Mouse (Mus musculus) CH12.LX (cell line): ENCODE results near the gene Uggt1. TPM values are rescaled to one million over a fixed set of nuclear protein-coding genes. Genes with fewer than 3 reads are reported as not detected.

Experiments used
- DNase-seq: peaks from one replicate; pipeline ENCODE4 v3.0.0-alpha.2; 2013; ENCODE audit errors: extremely low read depth
- H3K27ac ChIP-seq: 2 replicates; pipeline ENCODE4 v1.5.1; 2012; ENCODE audit warnings: low read depth, mild to moderate bottlenecking, control low read depth, moderate library complexity; ENCODE audit not compliant: insufficient read depth
- H3K27me3 ChIP-seq: replicated peaks from 2 replicates; pipeline ENCODE3; 2012; ENCODE audit warnings: inconsistent platforms
- H3K36me3 ChIP-seq, 2 experiments: replicated peaks in 1 of 2; 2 replicates each; pipeline versions ENCODE3 to v1.6.1; 2012; ENCODE audit warnings: inconsistent platforms in 1 of 2, low read length in 1 of 2, mild to moderate bottlenecking in 1 of 2, mixed read lengths in 1 of 2, moderate library complexity in 1 of 2; ENCODE audit not compliant: control insufficient read depth in 1 of 2, insufficient read depth in 1 of 2
- H3K4me1 ChIP-seq, 2 experiments: 2 replicates each; pipeline ENCODE4 v1.6.1; 2012; ENCODE audit warnings: inconsistent platforms in 1 of 2, moderate library complexity in 1 of 2; ENCODE audit not compliant: insufficient read depth in 2 of 2, control insufficient read depth in 1 of 2
- H3K4me2 ChIP-seq: 2 replicates; pipeline ENCODE4 v1.6.1; 2012; ENCODE audit warnings: low read depth, mild to moderate bottlenecking, control low read depth; ENCODE audit not compliant: poor library complexity, insufficient read depth, severe bottlenecking
- H3K4me3 ChIP-seq, 3 experiments: fragments of 150-350 bp in 1 of 3; sonication (generic) in 1 of 3; replicated peaks in 1 of 3; 2 replicates each; pipeline versions ENCODE3 to v1.5.1; 2011 to 2012; ENCODE audit warnings: low read depth in 2 of 3, low read length in 2 of 3, mild to moderate bottlenecking in 2 of 3, moderate library complexity in 2 of 3, control low read depth in 1 of 3, improper control_type of control experiment in 1 of 3, inconsistent platforms in 1 of 3, mixed read lengths in 1 of 3; ENCODE audit not compliant: poor library complexity in 1 of 3
- H3K79me2 ChIP-seq: replicated peaks from 2 replicates; pipeline ENCODE4 v1.6.1; 2012; ENCODE audit warnings: mild to moderate bottlenecking, moderate library complexity; ENCODE audit not compliant: control insufficient read depth, poor library complexity, insufficient read depth, severe bottlenecking; ENCODE audit errors: extremely low read depth
- H3K9ac ChIP-seq: 2 replicates; pipeline ENCODE4 v1.6.1; 2012; ENCODE audit warnings: low read depth, mild to moderate bottlenecking, control low read depth, moderate library complexity; ENCODE audit not compliant: insufficient read depth
- H3K9me3 ChIP-seq: replicated peaks from 2 replicates; pipeline ENCODE3; 2012; ENCODE audit warnings: low read length, inconsistent platforms, mixed read lengths
- BHLHE40 ChIP-seq: IDR thresholded peaks from 2 replicates; pipeline ENCODE4 v1.6.1; 2011; ENCODE audit warnings: mild to moderate bottlenecking, low read depth, low read length, improper control_type of control experiment
- CHD1 ChIP-seq: IDR thresholded peaks from 2 replicates; pipeline ENCODE4 v1.6.1; 2012; ENCODE audit warnings: low read depth, low read length, improper control_type of control experiment, inconsistent platforms
- E2F4 ChIP-seq: IDR thresholded peaks from 2 replicates; pipeline ENCODE4 v1.6.1; 2011; ENCODE audit warnings: low read depth, low read length, improper control_type of control experiment; ENCODE audit not compliant: insufficient replicate concordance
- GABPA ChIP-seq: IDR thresholded peaks from 2 replicates; pipeline ENCODE4 v1.6.1; 2012; ENCODE audit warnings: low read depth, low read length, improper control_type of control experiment, inconsistent platforms; ENCODE audit not compliant: insufficient replicate concordance
- KAT2A ChIP-seq: IDR thresholded peaks from 2 replicates; pipeline ENCODE4 v1.6.1; 2012; ENCODE audit warnings: low read length, improper control_type of control experiment, inconsistent platforms; ENCODE audit not compliant: insufficient replicate concordance
- MAZ ChIP-seq: IDR thresholded peaks from 2 replicates; pipeline ENCODE4 v1.6.1; 2012; ENCODE audit warnings: low read depth, mild to moderate bottlenecking, inconsistent platforms, low read length, improper control_type of control experiment, moderate library complexity
- MEF2A ChIP-seq: IDR thresholded peaks from 2 replicates; pipeline ENCODE4 v1.6.1; 2014; ENCODE audit warnings: low read depth, mild to moderate bottlenecking, inconsistent platforms, low read length, improper control_type of control experiment, borderline replicate concordance
- PAX5 ChIP-seq: IDR thresholded peaks from 2 replicates; pipeline ENCODE4 v1.6.1; 2012; ENCODE audit warnings: low read length, inconsistent platforms, mixed read lengths
- SIN3A ChIP-seq: IDR thresholded peaks from 2 replicates; pipeline ENCODE4 v1.6.1; 2012; ENCODE audit warnings: low read length, improper control_type of control experiment, inconsistent platforms
- SMC3 ChIP-seq: IDR thresholded peaks from 2 replicates; pipeline ENCODE4 v1.6.1; 2011; ENCODE audit warnings: low read depth, low read length, improper control_type of control experiment
- TCF12 ChIP-seq: IDR thresholded peaks from 2 replicates; pipeline ENCODE4 v1.6.1; 2014; ENCODE audit warnings: low read depth, mild to moderate bottlenecking, inconsistent platforms, low read length, improper control_type of control experiment
- UBTF ChIP-seq: IDR thresholded peaks from 2 replicates; pipeline ENCODE4 v1.6.1; 2012; ENCODE audit warnings: low read depth, mild to moderate bottlenecking, inconsistent platforms, low read length, improper control_type of control experiment, moderate library complexity
- USF1 ChIP-seq: IDR thresholded peaks from 2 replicates; pipeline ENCODE4 v1.6.1; 2014; ENCODE audit warnings: low read depth, mild to moderate bottlenecking, inconsistent platforms, low read length, improper control_type of control experiment
- ZC3H11A ChIP-seq: IDR thresholded peaks from 2 replicates; pipeline ENCODE4 v1.6.1; 2012; ENCODE audit warnings: low read depth, mild to moderate bottlenecking, inconsistent platforms, low read length, improper control_type of control experiment
- ZKSCAN1 ChIP-seq: IDR thresholded peaks from 2 replicates; pipeline ENCODE4 v1.6.1; 2012; ENCODE audit warnings: low read depth, inconsistent platforms, low read length, improper control_type of control experiment, borderline replicate concordance
- ZMIZ1 ChIP-seq: IDR thresholded peaks from 2 replicates; pipeline ENCODE4 v1.6.1; 2012; ENCODE audit warnings: low read depth, mild to moderate bottlenecking, inconsistent platforms, low read length, improper control_type of control experiment
- dilution Hi-C: fragments of 300-500 bp; cut with MboI; formaldehyde crosslinking; loops from 2 replicates; pipeline ENCODE4 v1.14.3; 2020; ENCODE audit warnings: low sequenced_read_pairs; ENCODE audit not compliant: extremely low pct_unique_long_range_greater_than_20kb, extremely low pct_ligation_motif_present
- in situ Hi-C: fragments of 300-500 bp; cut with MboI; formaldehyde crosslinking; loops from 3 replicates; pipeline ENCODE4 v1.14.3; 2019; ENCODE audit warnings: low sequenced_read_pairs, low pct_ligation_motif_present, low pct_unique_long_range_greater_than_20kb, mixed read lengths
- polyA plus RNA-seq: library from polyadenylated mRNA; unstranded; fragments of >175 nt; gene quantifications from 2 replicates; pipeline ENCODE4 v1.2.1, GENCODE M21; 2012; ENCODE audit warnings: low read depth; ENCODE audit not compliant: insufficient read length
- total RNA-seq, 2 experiments: library from RNA; depleted of rRNA; stranded (reverse); fragments of 300-350 nt in 1 of 2; fragments of >200 nt in 1 of 2; gene quantifications; 2 replicates each; pipeline ENCODE4 v1.2.3; 2012 to 2014

The Uggt1 gene
- total and polyA plus RNA-seq, 3 experiments: 35.3 to 41.2 (median 39.5) TPM

DNA sequence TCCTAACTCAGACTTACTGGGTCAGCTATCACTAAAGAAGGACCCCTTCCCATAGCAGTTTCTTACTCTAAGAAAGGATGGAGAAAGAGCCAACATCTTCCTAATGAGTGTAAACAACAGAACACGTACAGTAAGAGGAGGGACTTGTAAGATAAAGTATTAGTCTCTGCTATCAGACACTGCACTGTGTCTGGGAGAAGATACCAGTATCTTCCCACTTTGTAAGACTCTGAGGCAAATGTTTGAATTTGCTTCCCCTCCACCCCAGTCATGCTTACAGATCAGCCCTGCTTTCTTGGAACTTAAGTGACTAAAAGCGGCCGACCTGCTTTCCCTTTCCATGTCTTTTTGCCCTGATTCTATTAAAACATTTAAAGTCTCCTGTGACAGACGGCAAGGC lies 30.2 kb downstream of the Uggt1 start:
- Histone ChIP-seq H3K9ac (no peak overlapping the region), H3K4me1 (no peaks in the 10 kb centered on the region; a peak in 1 of 4 replicates), H3K4me3 (no peak overlapping the region), H3K4me2 (no peak overlapping the region), H3K36me3 (peaks cover 26 to 62% of the 10 kb centered on the region in 2 experiments), H3K9me3 (no peaks in the 10 kb centered on the region), H3K79me2 (no peaks in the 10 kb centered on the region), H3K27me3 (no peaks in the 10 kb centered on the region), H3K27ac (no peak overlapping the region)
- in situ Hi-C loops: no loop called here
- dilution Hi-C loops: no loop called here
- no peak for DNase-seq
- no peak for TF ChIP-seq E2F4
- TF ChIP-seq SMC3: no peak
- TF ChIP-seq MAZ: no peak
- TF ChIP-seq ZKSCAN1: no peak
- no peak for TF ChIP-seq ZMIZ1
- TF ChIP-seq ZC3H11A: no peak
- TF ChIP-seq GABPA: no peak
- TF ChIP-seq PAX5: no peak
- no peak for TF ChIP-seq CHD1
- no peak for TF ChIP-seq USF1

DNA sequence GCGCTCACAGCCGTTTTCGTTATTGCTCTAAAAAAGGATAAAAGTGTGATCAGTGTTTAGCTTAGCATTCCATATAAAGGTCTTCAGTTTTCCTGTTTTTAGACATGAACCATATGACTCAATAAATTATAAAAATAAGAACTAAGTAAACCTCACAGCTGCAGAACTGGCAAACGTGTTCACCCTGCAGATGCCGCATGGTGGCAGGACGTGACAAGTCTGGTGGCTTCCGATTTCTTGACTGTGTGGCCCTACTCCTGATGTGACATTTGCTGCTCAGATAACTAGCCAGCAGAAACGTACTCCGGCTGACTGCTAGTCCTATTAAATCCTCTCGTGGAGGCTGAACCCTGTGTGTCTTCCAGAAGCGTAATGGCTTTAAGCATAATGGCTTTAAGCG lies 42.8 kb downstream of the Uggt1 start:
- in situ Hi-C loops: no loop called here
- H3K9ac ChIP-seq: no peak overlapping the region
- TF ChIP-seq MEF2A: no peak
- no peak for TF ChIP-seq UBTF
- no peak for TF ChIP-seq PAX5
- TF ChIP-seq TCF12: no peak
- no peak for TF ChIP-seq SIN3A
- TF ChIP-seq ZMIZ1: no peak
- no peak for TF ChIP-seq ZKSCAN1
- no peak for TF ChIP-seq BHLHE40
- no peak for TF ChIP-seq USF1
- TF ChIP-seq KAT2A: no peak
- TF ChIP-seq, all 38 proteins: peak for 0
- DNase-seq: no peak
- peaks cover 46 to 78% of the 10 kb centered on the region in 2 experiments for H3K36me3 ChIP-seq
- dilution Hi-C loops: no loop called here
- H3K4me1 ChIP-seq: peaks cover 4 to 14% of the 10 kb centered on the region in 2 experiments
- no peak overlapping the region for H3K4me3 ChIP-seq
- peaks cover 4% of the 10 kb centered on the region; the same call in 1 of the 2 replicates for H3K79me2 ChIP-seq
- no peaks in the 10 kb centered on the region for H3K9me3 ChIP-seq
- no peak overlapping the region for H3K27ac ChIP-seq
- H3K27me3 ChIP-seq: no peaks in the 10 kb centered on the region
- H3K4me2 ChIP-seq: no peak overlapping the region
